In genomic region chr13:120021477-120021876, GRCm38 (mm10) we compare ENCODE assay signal across 18 mouse cellular contexts. TPM values are rescaled to one million over a fixed set of nuclear protein-coding genes. Genes with fewer than 3 reads are reported as not detected.
DNase-seq lines count a peak whose midpoint lies in the region; ATAC-seq and TF ChIP-seq lines count a peak whose summit lies in the region.
"Not testable (repeated sequence)": the region's sequence is repeated elsewhere in the genome, so short reads cannot be mapped to it uniquely, and the experiment has no call there.
"Had no signal": no experiment of that assay in that cellular context is flagged by ENCODE, and none has a peak within 500 bp of the region (broad histone marks: within the 10 kb centered on the region; RNA-seq: fewer than 3 reads in every experiment).

No protein-coding gene starts in this region.

- no CpG with 5 or more reads among the region's 1 CpGs for WGBS in forebrain, postnatal 0 days
- no CpG with 5 or more reads among the region's 1 CpGs for WGBS in hindbrain, embryonic 14.5 days
- WGBS in neural tube, embryonic 11.5 days: no CpG with 5 or more reads among the region's 1 CpGs

- not testable (repeated sequence) for TF ChIP-seq EP300 in MEL (IDR thresholded peaks at IDR 0.05; ENCODE audit: low read depth in 1 of 2, low read length in 2 of 2)

- not testable (repeated sequence) for H3K79me2 ChIP-seq in MEL (ENCODE audit: control insufficient read depth, insufficient read depth, low read length, poor library complexity)

- TF ChIP-seq RAD21 in MEL (IDR thresholded peaks at IDR 0.05; ENCODE audit: low read depth, low read length): not testable (repeated sequence)

- not testable (repeated sequence) for ATAC-seq in forebrain, postnatal 0 days; hindbrain, embryonic 14.5 days (ENCODE audit: low FRiP score)
- peak; percentile 87 for ATAC-seq in megakaryocyte, adult 5-6 weeks (ENCODE audit: poor library complexity, severe bottlenecking)
- ATAC-seq in neural tube, embryonic 11.5 days (ENCODE audit: insufficient read depth, low FRiP score, low TSS enrichment): peak; percentile 31; the same call in 1 of the 2 replicates

- H3K9me3 ChIP-seq in MEL (replicated peaks; ENCODE audit: insufficient read depth, low read length); forebrain, postnatal 0 days (ENCODE audit: low read length); hindbrain, embryonic 14.5 days (ENCODE audit: control insufficient read depth, low read length); neural tube, embryonic 11.5 days (ENCODE audit: control insufficient read depth, low read length): not testable (repeated sequence)

- H3K9ac ChIP-seq in MEL (ENCODE audit: control insufficient read depth, low read depth, low read length, poor library complexity, severe bottlenecking); forebrain, postnatal 0 days; hindbrain, embryonic 14.5 days; neural tube, embryonic 11.5 days (ENCODE audit: low read length): not testable (repeated sequence)

- not testable (repeated sequence) for H3K27me3 ChIP-seq in MEL (ENCODE audit: control insufficient read depth in 1 of 2, insufficient read depth in 2 of 2, low read length in 2 of 2); forebrain, postnatal 0 days (ENCODE audit: insufficient read depth, low read length)
- H3K27me3 ChIP-seq in hindbrain, embryonic 14.5 days (ENCODE audit: control insufficient read depth, insufficient read depth, low read length): peaks cover 30% of the 10 kb centered on the region
- H3K27me3 ChIP-seq in neural tube, embryonic 11.5 days (ENCODE audit: control insufficient read depth, insufficient read depth, low read length): peaks cover 12% of the 10 kb centered on the region

- not testable (repeated sequence) for H3K4me1 ChIP-seq in MEL (ENCODE audit: control insufficient read depth in 1 of 2, insufficient read depth in 2 of 2, low read length in 2 of 2); forebrain, postnatal 0 days (ENCODE audit: insufficient read depth); hindbrain, embryonic 14.5 days (replicated peaks; ENCODE audit: control insufficient read depth, insufficient read depth, low read length); neural tube, embryonic 11.5 days (ENCODE audit: control insufficient read depth, insufficient read depth, low read length)

- peak; percentile 7 for DNase-seq in MEL (ENCODE audit: low read depth, low spot score)
- DNase-seq in embryo, embryonic 10.5 days (ENCODE audit: low spot score): peak; percentile 46
- peak; percentile 8 for DNase-seq in forebrain, postnatal 0 days
- peak; percentile 32 for DNase-seq in hindbrain, embryonic 14.5 days (ENCODE audit: low spot score)
- not testable (repeated sequence) for DNase-seq in left cerebral cortex, adult 2 months (ENCODE audit: extremely low spot score in 1 of 2, low spot score in 2 of 2); neural tube, embryonic 11.5 days (ENCODE audit: low spot score)
- peak; percentile 37 for DNase-seq in testis, postnatal 10 days (ENCODE audit: low spot score)

- peak in 1 of 3 experiments; percentile 9; a peak in 1 of 6 replicates for TF ChIP-seq CTCF in MEL (IDR thresholded peaks at IDR 0.05 in 2 of 3, conservative IDR thresholded peaks at IDR 0.05 in 1 of 3; ENCODE audit: control insufficient read depth in 1 of 3, insufficient read depth in 1 of 3, low read depth in 2 of 3, low read length in 3 of 3, poor library complexity in 1 of 3, severe bottlenecking in 1 of 3)
- peak; percentile 43 for TF ChIP-seq CTCF in forebrain, postnatal 0 days (IDR thresholded peaks at IDR 0.05; ENCODE audit: low read depth)
- peak; percentile 13 for TF ChIP-seq CTCF in left cerebral cortex, adult 2 months (IDR thresholded peaks at IDR 0.05)

- not testable (repeated sequence) for TF ChIP-seq POLR2A in MEL (IDR thresholded peaks at IDR 0.05; ENCODE audit: control insufficient read depth in 1 of 2, insufficient read depth in 1 of 2, low read depth in 1 of 2, low read length in 2 of 2, poor library complexity in 1 of 2)

- intact Hi-C loops in left cerebral cortex, adult 2 months (cut with DNase I): not testable (repeated sequence)

- H3K4me2 ChIP-seq in forebrain, postnatal 0 days (ENCODE audit: low read depth); hindbrain, embryonic 14.5 days (replicated peaks); neural tube, embryonic 11.5 days (ENCODE audit: low read depth): not testable (repeated sequence)

- H3K4me3 ChIP-seq in MEL (ENCODE audit: control insufficient read depth in 1 of 2, insufficient read depth in 1 of 2, low read depth in 2 of 2, low read length in 2 of 2); forebrain, postnatal 0 days (ENCODE audit: low read depth, low read length); hindbrain, embryonic 14.5 days (replicated peaks; ENCODE audit: low read length); left cerebral cortex, adult 2 months; neural tube, embryonic 11.5 days (ENCODE audit: low read depth, low read length): not testable (repeated sequence)

- H3K36me3 ChIP-seq in MEL (ENCODE audit: control insufficient read depth in 1 of 2, insufficient read depth in 2 of 2, low read length in 2 of 2); forebrain, postnatal 0 days (ENCODE audit: insufficient read depth); hindbrain, embryonic 14.5 days (replicated peaks; ENCODE audit: control insufficient read depth, insufficient read depth); neural tube, embryonic 11.5 days (ENCODE audit: control insufficient read depth, insufficient read depth, low read length): not testable (repeated sequence)

- not testable (repeated sequence) for H3K27ac ChIP-seq in MEL (ENCODE audit: control insufficient read depth, low read depth, low read length); forebrain, postnatal 0 days (ENCODE audit: low read depth, low read length); hindbrain, embryonic 14.5 days; left cerebral cortex, adult 2 months; neural tube, embryonic 11.5 days (ENCODE audit: low read depth, low read length)

TF ChIP-seq in MEL, 35 proteins besides CTCF, POLR2A, EP300 and RAD21:
- TF ChIP-seq SMC3 (IDR thresholded peaks at IDR 0.05; ENCODE audit: low read depth, low read length): 0 out of 2 replicates have a peak, but pooled peaks have one; percentile 13

RNA-seq across cellular contexts. Expression of gene Gm36079, which starts 5.3 kb away (rescaled TPM):
- total RNA-seq in MEL (2012; rRNA removed): not detected in 2 replicates
- not detected for polyA plus RNA-seq in MEL (2012; ENCODE audit: insufficient read depth in 1 of 2, insufficient read length in 2 of 2, low read depth in 1 of 2, low replicate concordance in 2 of 2, missing spikeins in 1 of 2)
- not detected in 2 replicates for total RNA-seq in forebrain, postnatal 0 days (2014; rRNA removed)
- polyA plus RNA-seq in forebrain, postnatal 0 days (2015; fragmentation: Nextera tagmentation; extraction: Ambion mirVana): not detected in 2 replicates
- polyA plus RNA-seq in hindbrain, embryonic 14.5 days (2014; fragmentation: Nextera tagmentation; extraction: Ambion mirVana): not detected in 2 replicates
- total RNA-seq in left cerebral cortex, adult 2 months (2021): not detected
- total RNA-seq in megakaryocyte, adult 5-6 weeks (2015): not detected in 2 replicates
- total RNA-seq in megakaryocyte, adult 5-6 weeks (2017): 0.49 TPM in 1 of 2 replicates, not detected in the other
- polyA plus RNA-seq in neural tube, embryonic 11.5 days (2014; fragmentation: Nextera tagmentation; extraction: Ambion mirVana): not detected in 2 replicates
- total RNA-seq: gastrocnemius, postnatal 14 days; heart, postnatal 25 days had no signal
- polyA plus RNA-seq: embryonic facial prominence, embryonic 14.5 days; forebrain, embryonic 16.5 days; heart, embryonic 10.5 days; inflammation-experienced regulatory T-cells, adult 6 months; kidney, embryonic 15.5 days; limb, embryonic 15.5 days; lung, embryonic 15.5 days; thymus, postnatal 0 days had no signal

RNA-seq across cellular contexts. Expression of gene Gm21188, which starts 30.5 kb away (rescaled TPM):
- total RNA-seq in MEL (2012; rRNA removed): not detected in 2 replicates
- not detected for polyA plus RNA-seq in MEL (2012; ENCODE audit: insufficient read depth in 1 of 2, insufficient read length in 2 of 2, low read depth in 1 of 2, low replicate concordance in 2 of 2, missing spikeins in 1 of 2)
- 0.15 TPM in 1 of 2 replicates, not detected in the other for total RNA-seq in forebrain, postnatal 0 days (2014; rRNA removed)
- not detected in 2 replicates for polyA plus RNA-seq in forebrain, postnatal 0 days (2015; fragmentation: Nextera tagmentation; extraction: Ambion mirVana)
- not detected in 2 replicates for polyA plus RNA-seq in hindbrain, embryonic 14.5 days (2014; fragmentation: Nextera tagmentation; extraction: Ambion mirVana)
- total RNA-seq in left cerebral cortex, adult 2 months (2021): under 1 TPM in 1 of 2 experiments, not detected in 1; 0.94 TPM
- total RNA-seq in megakaryocyte, adult 5-6 weeks (2015): 248 and 273 TPM in 2 replicates
- 152 and 161 TPM in 2 replicates for total RNA-seq in megakaryocyte, adult 5-6 weeks (2017)
- polyA plus RNA-seq in neural tube, embryonic 11.5 days (2014; fragmentation: Nextera tagmentation; extraction: Ambion mirVana): not detected in 2 replicates
- polyA plus RNA-seq: forebrain, embryonic 16.5 days; heart, embryonic 10.5 days; lung, embryonic 15.5 days had no signal

Comparison
In these comparisons a context has a peak if more than half of its experiments do, and no peak if none do; other contexts are left out.
1. RNA of gene Gm21188, which starts 30.5 kb away (total RNA-seq): 152 to 273 TPM in megakaryocyte, adult 5-6 weeks; 0.94 TPM in left cerebral cortex, adult 2 months, 0.15 TPM in forebrain, postnatal 0 days and not detected in MEL; every median in the first group is over 10 times any median in the second.